Mouse (Mus musculus) lung, adult 2 months (tissue): ENCODE data around the gene Klhdc8a. TPM values are rescaled to one million over a fixed set of nuclear protein-coding genes. Genes with fewer than 3 reads are reported as not detected.

ENCODE experiments used
- DNase-seq: peaks from one replicate; pipeline ENCODE4 v3.0.0; 2022
- H3K4me1 ChIP-seq: fragments of 200-500 bp; 2 replicates; pipeline ENCODE4 v1.6.1; 2011; ENCODE audit warnings: low read length; ENCODE audit not compliant: control insufficient read depth, insufficient read depth
- H3K4me3 ChIP-seq: fragments of 200-500 bp; replicated peaks from 2 replicates; pipeline ENCODE3; 2011; ENCODE audit warnings: low read depth, mild to moderate bottlenecking, control low read depth, low read length; ENCODE audit errors: extremely low read depth
- CTCF ChIP-seq: fragments of 200-500 bp; IDR thresholded peaks from 2 replicates; pipeline ENCODE4 v1.5.1; 2011; ENCODE audit warnings: mild to moderate bottlenecking, low read length, control low read depth; ENCODE audit not compliant: insufficient read depth
- POLR2A ChIP-seq: fragments of 200-500 bp; IDR thresholded peaks from 2 replicates; pipeline ENCODE4 v1.6.1; 2011; ENCODE audit warnings: low read depth, mild to moderate bottlenecking, control low read depth, low read length, borderline replicate concordance; ENCODE audit errors: extremely low read depth
- WGBS: fragments of 180-500 bp; shearing (Covaris S2); methylation state at CpG from one replicate; pipeline ENCODE4 v1.1.7; 2018; 5-methylcytosine and 5-hydroxymethylcytosine counted together
- polyA plus RNA-seq: library from polyadenylated mRNA; depleted of rRNA; stranded (reverse); fragments of >200 nt; gene quantifications from 2 replicates; pipeline ENCODE4 v1.2.3, GENCODE M21; 2012; rRNA removed

Klhdc8a gene
- 3.2 and 4.6 TPM in 2 replicates for polyA plus RNA-seq

DNA sequence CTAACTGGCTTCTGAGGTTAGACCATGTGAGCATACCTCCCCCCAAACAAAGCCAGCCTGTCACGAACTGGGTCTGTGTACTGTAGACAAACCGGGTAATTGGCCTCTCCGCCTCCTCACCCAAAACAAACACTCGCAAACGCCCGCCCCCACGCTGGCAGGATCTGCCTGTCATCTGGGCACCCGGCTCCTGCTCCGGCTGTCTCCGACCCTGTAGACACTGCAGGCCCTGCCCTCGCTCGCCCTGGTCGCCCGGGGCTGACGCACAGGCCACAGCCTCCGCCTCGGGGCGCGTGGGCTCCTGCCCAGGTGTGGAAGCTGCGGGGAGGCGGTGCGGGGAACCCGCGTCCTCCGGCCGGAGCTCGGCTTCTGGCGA is at the start of gene Klhdc8a:
Klhdc8a (plus strand) TSS at position 202 of the 376 bp plus-strand sequence.
- Histone ChIP-seq H3K4me1 (no peaks in the 10 kb centered on the region), H3K4me3 (peak within 1 kb of the TSS; percentile 31)
- DNase-seq: no peak
- WGBS: 3% methylated on average over 28 of the region's 28 CpGs
- TF ChIP-seq CTCF (no peak), POLR2A (no peak)

DNA sequence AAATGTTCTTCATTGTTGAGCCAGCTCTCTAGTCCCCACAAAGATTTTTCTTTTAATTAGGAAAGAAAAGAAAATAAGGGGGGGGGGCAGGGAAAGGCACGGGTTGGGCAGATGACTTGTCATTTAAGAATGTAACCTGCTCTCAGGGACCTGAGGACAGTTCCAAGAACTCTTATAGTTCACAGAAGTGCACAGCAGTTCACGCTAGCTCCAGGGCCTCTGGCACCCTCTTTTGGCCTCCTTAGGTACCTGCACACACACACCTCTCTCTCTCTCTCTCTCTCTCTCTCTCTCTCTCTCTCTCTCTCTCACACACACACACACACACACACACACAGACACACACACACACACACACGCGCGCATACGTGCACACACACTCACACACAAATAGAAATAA is 44.0 kb upstream of the Klhdc8a start:
- WGBS: 84% methylated on average over 6 of the region's 6 CpGs
- TF ChIP-seq POLR2A (no peak), CTCF (peak; percentile 30; the same call in 1 of the 2 replicates)
- no peak overlapping the region for H3K4me3 ChIP-seq
- no peak for DNase-seq
- H3K4me1 ChIP-seq: peaks cover 3% of the 10 kb centered on the region; the same call in 1 of the 2 replicates

GRCm38 (mm10) chr1:132260331-132260730 is 38.1 kb upstream of the Klhdc8a start:
- DNase-seq: no peak
- TF ChIP-seq POLR2A: no peak
- no peak for TF ChIP-seq CTCF
- Histone ChIP-seq H3K4me1 (peaks cover 5% of the 10 kb centered on the region; the same call in 1 of the 2 replicates), H3K4me3 (no peak overlapping the region)
- WGBS: 71% methylated on average over 1 of the region's 1 CpGs

DNA sequence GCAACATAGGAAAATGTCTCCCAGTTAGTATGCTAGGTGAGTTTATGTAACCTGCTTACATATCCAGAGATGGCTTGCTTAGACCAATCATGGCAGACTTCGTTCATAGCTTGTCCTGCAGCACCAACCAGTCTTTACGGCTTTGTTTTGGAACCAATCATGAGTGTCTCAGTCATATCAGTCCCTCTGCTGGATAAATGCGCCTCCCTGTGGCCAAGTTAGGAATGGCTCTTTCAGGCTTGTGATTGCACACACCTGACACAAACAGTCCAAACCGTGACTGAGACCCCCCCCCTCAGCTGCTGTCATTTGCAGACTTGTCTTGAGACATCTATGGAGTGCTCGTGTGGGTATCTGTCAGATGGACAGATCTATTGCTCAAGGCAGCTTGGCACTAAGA is 37.4 kb upstream of the Klhdc8a start:
- no peak overlapping the region for H3K4me3 ChIP-seq
- 66% methylated on average over 5 of the region's 5 CpGs for WGBS
- TF ChIP-seq CTCF: 0 out of 2 replicates have a peak, but pooled peaks have one; percentile 15
- TF ChIP-seq POLR2A: no peak

GRCm38 (mm10) chr1:132263618-132264017 is 34.8 kb upstream of the Klhdc8a start:
- Histone ChIP-seq H3K4me1 (peaks cover 4% of the 10 kb centered on the region), H3K4me3 (no peak overlapping the region)
- DNase-seq: no peak
- TF ChIP-seq CTCF: no peak
- TF ChIP-seq POLR2A: no peak
- WGBS: 90% methylated on average over 4 of the region's 4 CpGs

More for the DNA sequence above, 37.4 kb upstream of the Klhdc8a start:
- DNase-seq: no peak
- peaks cover 7% of the 10 kb centered on the region for H3K4me1 ChIP-seq

- no peak overlapping the region for H3K4me3 ChIP-seq
- DNase-seq: no peak
- WGBS: 67% methylated on average over 7 of the region's 7 CpGs
- H3K4me1 ChIP-seq: peaks cover 4% of the 10 kb centered on the region
- TF ChIP-seq CTCF (no peak), POLR2A (no peak)
These were observed 33.8 kb upstream of the Klhdc8a start for GRCm38 (mm10) chr1:132264577-132264976.

DNA sequence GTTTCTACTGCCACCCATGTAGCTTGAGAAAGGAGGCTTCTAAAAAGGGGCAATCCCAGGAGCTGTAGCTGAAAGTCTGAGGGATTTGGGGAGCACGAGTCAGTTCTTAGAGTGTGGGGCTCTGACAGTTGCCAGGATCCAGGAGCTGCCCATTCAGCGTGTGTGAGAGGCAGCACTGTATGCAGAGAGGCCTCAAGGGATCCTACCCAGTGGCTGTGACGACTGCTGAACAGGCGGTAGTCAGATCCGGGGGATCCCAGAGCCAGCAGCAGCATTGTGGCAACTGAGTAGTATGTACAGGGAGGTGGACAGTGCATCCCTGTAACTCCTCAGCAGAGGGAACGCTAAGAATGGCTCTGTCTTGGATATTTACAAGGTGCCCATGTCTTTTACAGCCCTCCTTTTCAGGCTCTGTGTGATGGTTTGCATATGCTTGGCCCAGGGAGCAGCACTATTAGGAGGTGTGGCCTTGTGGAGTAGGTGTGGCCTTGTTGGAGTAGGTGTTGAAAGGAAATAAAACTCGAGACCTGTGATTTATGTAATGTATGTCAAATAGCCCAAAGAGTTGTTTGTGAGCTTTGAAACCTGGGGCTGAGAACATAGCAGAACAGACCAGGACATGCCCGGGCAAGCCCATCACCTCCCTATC is 33.1 kb upstream of the Klhdc8a start:
- TF ChIP-seq CTCF (no peak), POLR2A (no peak)
- WGBS: 67% methylated on average over 8 of the region's 8 CpGs
- Histone ChIP-seq H3K4me3 (no peak overlapping the region), H3K4me1 (peaks cover 4% of the 10 kb centered on the region)
- DNase-seq: no peak

GRCm38 (mm10) chr1:132265936-132266335 is 32.5 kb upstream of the Klhdc8a start:
- TF ChIP-seq CTCF (no peak), POLR2A (no peak)
- Histone ChIP-seq H3K4me1 (peaks cover 4% of the 10 kb centered on the region), H3K4me3 (no peak overlapping the region)
- 78% methylated on average over 10 of the region's 10 CpGs for WGBS
- DNase-seq: no peak

DNA sequence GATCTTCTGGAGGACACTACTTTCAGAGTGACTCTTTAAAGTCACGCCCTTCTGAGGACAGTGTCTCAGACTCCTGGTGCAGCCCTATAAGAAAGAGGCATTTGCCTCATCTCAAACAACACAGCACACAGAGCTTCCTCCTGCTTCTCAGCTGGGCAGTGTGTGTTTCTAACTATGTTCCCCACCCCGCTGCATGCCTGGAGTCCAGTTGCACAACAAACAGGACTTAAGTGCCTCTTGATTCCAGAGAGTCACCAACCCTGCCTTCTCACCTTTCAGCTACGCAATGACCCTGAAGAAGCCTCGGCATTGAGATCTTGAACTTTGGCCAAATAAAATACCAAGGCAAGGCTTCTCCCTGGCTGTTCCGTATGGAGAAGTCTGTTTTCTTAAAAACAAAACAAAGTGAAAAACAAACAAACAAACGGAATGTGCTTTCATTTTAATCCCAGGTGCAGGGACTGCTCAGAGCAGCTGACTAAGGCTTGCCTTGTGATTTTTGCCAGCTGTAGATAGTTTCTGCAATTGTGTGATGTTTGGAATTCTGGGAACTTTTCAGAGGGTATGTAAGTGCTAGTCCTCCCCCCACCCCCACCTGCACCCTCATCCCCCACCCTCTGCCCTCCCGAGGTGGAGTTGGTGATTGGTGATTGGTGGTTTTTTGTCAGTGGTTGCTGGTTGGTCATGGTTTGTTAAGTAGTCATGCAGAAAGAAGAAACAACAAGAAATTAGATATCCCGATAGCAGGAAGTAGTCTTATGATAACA is 31.5 kb upstream of the Klhdc8a start:
- TF ChIP-seq CTCF (no peak), POLR2A (peak; percentile 46; the same call in 1 of the 2 replicates)
- DNase-seq: peak; percentile 60
- WGBS: 34% methylated on average over 8 of the region's 8 CpGs
- Histone ChIP-seq H3K4me1 (peaks cover 4% of the 10 kb centered on the region), H3K4me3 (no peak overlapping the region)

DNA sequence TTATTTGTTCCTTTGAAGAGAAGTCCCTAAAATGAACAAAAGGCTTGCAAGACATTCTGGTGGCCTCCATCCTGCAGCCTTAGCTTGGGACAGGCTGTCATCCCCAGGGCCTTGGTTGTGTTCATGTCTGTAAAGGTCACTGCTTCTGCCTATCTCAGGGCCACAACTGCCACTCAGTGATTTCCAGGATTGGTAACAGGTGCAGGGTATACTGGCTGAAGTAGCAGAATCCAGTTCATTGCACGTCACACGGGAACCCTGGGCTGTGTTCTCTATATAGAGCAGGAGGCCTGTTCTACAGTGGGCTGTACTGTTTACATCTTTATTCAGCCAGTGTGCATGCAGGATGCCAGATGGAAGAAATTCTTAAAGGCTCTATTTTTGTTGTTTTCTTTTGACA is 30.5 kb upstream of the Klhdc8a start:
- no peak for DNase-seq
- Histone ChIP-seq H3K4me3 (no peak overlapping the region), H3K4me1 (peaks cover 4% of the 10 kb centered on the region)
- no peak for TF ChIP-seq POLR2A
- TF ChIP-seq CTCF: no peak
- WGBS: 74% methylated on average over 2 of the region's 2 CpGs
